Mouse (Mus musculus) ES-Bruce4 (cell line): ENCODE data around the gene Ttc7b. TPM values are rescaled to one million over a fixed set of nuclear protein-coding genes. Genes with fewer than 3 reads are reported as not detected.

Experiments used
- H3K27ac ChIP-seq: 2 replicates; pipeline ENCODE4 v1.5.1; 2012; ENCODE audit warnings: low read length, inconsistent platforms; ENCODE audit not compliant: insufficient read depth
- H3K27me3 ChIP-seq: 2 replicates; pipeline ENCODE4 v1.6.1; 2012; ENCODE audit warnings: mild to moderate bottlenecking, low read length, inconsistent platforms; ENCODE audit not compliant: control insufficient read depth, poor library complexity, insufficient read depth, severe bottlenecking
- H3K36me3 ChIP-seq: 2 replicates; pipeline ENCODE4 v1.6.1; 2012; ENCODE audit warnings: inconsistent platforms, mild to moderate bottlenecking, low read length, moderate library complexity; ENCODE audit not compliant: control insufficient read depth, poor library complexity, insufficient read depth, severe bottlenecking
- H3K4me1 ChIP-seq: one replicate; pipeline ENCODE4 v1.8.1; 2011; ENCODE audit warnings: low read length; ENCODE audit not compliant: control insufficient read depth, insufficient read depth
- H3K4me3 ChIP-seq: 2 replicates; pipeline ENCODE4 v1.5.1; 2011; ENCODE audit warnings: low read depth, mild to moderate bottlenecking, low read length
- H3K9ac ChIP-seq: 2 replicates; pipeline ENCODE4 v1.6.1; 2012; ENCODE audit warnings: low read depth, mild to moderate bottlenecking, inconsistent platforms; ENCODE audit not compliant: poor library complexity, severe bottlenecking
- H3K9me3 ChIP-seq: replicated peaks from 2 replicates; pipeline ENCODE4 v1.6.1; 2012; ENCODE audit warnings: mild to moderate bottlenecking, low read length, inconsistent platforms; ENCODE audit not compliant: control insufficient read depth, poor library complexity, insufficient read depth, severe bottlenecking
- CTCF ChIP-seq: IDR thresholded peaks from one replicate; pipeline ENCODE4 v1.8.1; 2011; ENCODE audit warnings: low read depth, low read length
- EP300 ChIP-seq: IDR thresholded peaks from 2 replicates; pipeline ENCODE4 v1.6.1; 2011; ENCODE audit warnings: low read depth, low read length; ENCODE audit not compliant: insufficient read depth
- POLR2A ChIP-seq: IDR thresholded peaks from one replicate; pipeline ENCODE4 v1.8.1; 2011; ENCODE audit warnings: low read length; ENCODE audit not compliant: insufficient read depth
- polyA plus RNA-seq: library from polyadenylated mRNA; stranded (reverse); fragments of >200 nt; gene quantifications from 2 replicates; pipeline ENCODE4 v1.2.4, GENCODE M21; 2011; ENCODE audit warnings: low read depth; ENCODE audit not compliant: missing spikeins, insufficient read depth, insufficient read length

Ttc7b gene
- polyA plus RNA-seq, 1 experiment, result 61.1 TPM

DNA sequence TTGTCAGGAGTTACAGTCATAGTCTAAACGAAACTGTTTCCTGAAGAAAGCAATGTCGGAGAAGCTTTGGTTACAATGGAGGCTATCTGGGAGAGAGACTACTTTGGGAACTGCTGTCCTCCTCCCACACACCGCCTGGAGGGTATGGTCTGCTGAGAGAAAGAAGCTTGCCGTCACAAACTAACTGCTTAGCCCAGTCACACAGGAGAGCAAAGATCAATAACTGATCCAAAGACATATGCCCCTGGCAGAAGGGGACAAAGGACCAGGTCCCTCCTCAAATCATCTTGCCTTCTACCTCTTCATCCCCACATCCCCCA is 117.7 kb downstream of the Ttc7b start:
- TF ChIP-seq POLR2A, result no peak
- no peak for TF ChIP-seq EP300
- TF ChIP-seq CTCF, result no peak
- Histone ChIP-seq H3K27ac (no peak overlapping the region), H3K4me3 (no peak overlapping the region), H3K9ac (no peak overlapping the region), H3K36me3 (peaks cover 2% of the 10 kb centered on the region; the same call in 1 of the 2 replicates), H3K4me1 (no peaks in the 10 kb centered on the region), H3K9me3 (no peaks in the 10 kb centered on the region), H3K27me3 (no peaks in the 10 kb centered on the region)

- Histone ChIP-seq H3K9ac (no peak overlapping the region), H3K9me3 (no peaks in the 10 kb centered on the region), H3K36me3 (peaks cover 2% of the 10 kb centered on the region; the same call in 1 of the 2 replicates), H3K4me1 (no peaks in the 10 kb centered on the region), H3K27ac (no peak overlapping the region), H3K4me3 (no peak overlapping the region), H3K27me3 (no peaks in the 10 kb centered on the region)
- TF ChIP-seq CTCF (no peak), POLR2A (no peak), EP300 (no peak)
Observed at GRCm38 (mm10) chr12:100402296-100403004, 118.2 kb downstream of the Ttc7b start.

- Histone ChIP-seq H3K9me3 (no peaks in the 10 kb centered on the region), H3K27ac (no peak overlapping the region), H3K4me1 (no peaks in the 10 kb centered on the region), H3K9ac (no peak overlapping the region), H3K36me3 (peaks cover 2% of the 10 kb centered on the region; the same call in 1 of the 2 replicates), H3K27me3 (no peaks in the 10 kb centered on the region), H3K4me3 (no peak overlapping the region)
- TF ChIP-seq EP300, result no peak
- TF ChIP-seq POLR2A, result no peak
Observed at GRCm38 (mm10) chr12:100400119-100400518, 120.5 kb downstream of the Ttc7b start.

- H3K4me1 ChIP-seq, result no peaks in the 10 kb centered on the region
- no peak overlapping the region for H3K9ac ChIP-seq
- no peak overlapping the region for H3K4me3 ChIP-seq
- H3K9me3 ChIP-seq, result no peaks in the 10 kb centered on the region
- no peaks in the 10 kb centered on the region for H3K27me3 ChIP-seq
- TF ChIP-seq POLR2A, result no peak
- no peak for TF ChIP-seq CTCF
- TF ChIP-seq EP300, result no peak
- no peak overlapping the region for H3K27ac ChIP-seq
- H3K36me3 ChIP-seq, result peaks cover 2% of the 10 kb centered on the region; the same call in 1 of the 2 replicates
Observed at GRCm38 (mm10) chr12:100399126-100399727, 121.4 kb downstream of the Ttc7b start.

- no peaks in the 10 kb centered on the region for H3K27me3 ChIP-seq
- H3K27ac ChIP-seq, result no peak overlapping the region
- TF ChIP-seq EP300 (no peak), POLR2A (no peak), CTCF (no peak)
- H3K9me3 ChIP-seq, result no peaks in the 10 kb centered on the region
- H3K4me1 ChIP-seq, result no peaks in the 10 kb centered on the region
- peaks cover 2% of the 10 kb centered on the region; the same call in 1 of the 2 replicates for H3K36me3 ChIP-seq
- no peak overlapping the region for H3K4me3 ChIP-seq
- H3K9ac ChIP-seq, result no peak overlapping the region
Observed at GRCm38 (mm10) chr12:100398268-100398943, 122.2 kb downstream of the Ttc7b start.
